In genomic region chr2:27268325-27268724, GRCm38 (mm10) we compare ENCODE assay signal across 13 mouse cellular contexts.
"Had no signal": no experiment of that assay in that cellular context is flagged by ENCODE, and none has a peak within 500 bp of the region (broad histone marks: within the 10 kb centered on the region; RNA-seq: fewer than 3 reads in every experiment).

No protein-coding gene starts in this region.

- H3K9ac ChIP-seq: limb, embryonic 13.5 days; liver, embryonic 14.5 days; neural tube, embryonic 15.5 days had no signal

- H3K9me3 ChIP-seq: limb, embryonic 13.5 days; midbrain, embryonic 10.5 days; neural tube, embryonic 15.5 days had no signal

- H3K27ac ChIP-seq: limb, embryonic 13.5 days; liver, embryonic 14.5 days; midbrain, embryonic 10.5 days; neural tube, embryonic 15.5 days; stomach, postnatal 0 days had no signal

- H3K4me2 ChIP-seq: limb, embryonic 13.5 days; neural tube, embryonic 15.5 days had no signal

- H3K27me3 ChIP-seq: limb, embryonic 13.5 days; neural tube, embryonic 15.5 days had no signal

- H3K4me1 ChIP-seq: limb, embryonic 13.5 days; midbrain, embryonic 10.5 days; neural tube, embryonic 15.5 days had no signal

- H3K4me3 ChIP-seq: limb, embryonic 13.5 days; midbrain, embryonic 10.5 days; myocyte; neural tube, embryonic 15.5 days had no signal

- DNase-seq: kidney, postnatal 14 days; left cerebral cortex, postnatal 4 days; lung, adult 18-20 months; lung, postnatal 10 days; lung, postnatal 4 days; midbrain, embryonic 14.5 days; right cerebral cortex, adult 18-20 months had no signal
